Mouse (Mus musculus): ENCODE results near the gene Hyal3. TPM values are rescaled to one million over a fixed set of nuclear protein-coding genes. Genes with fewer than 3 reads are reported as not detected.
A peak's percentile ranks its signal among the peaks of the same experiment; 100 is the strongest.

Hyal3 gene
- polyA plus RNA-seq, 2 experiments: 1.2 to 1.4 TPM

GRCm38 (mm10) chr9:107542721-107543120 is 37.9 kb upstream of the Hyal3 start:
- Histone ChIP-seq H3K4me1 (ENCODE audit: control insufficient read depth, insufficient read depth, low read length) (peaks cover 28% of the 10 kb centered on the region), H3K4me2 (replicated peaks; ENCODE audit: low read depth, low read length, severe bottlenecking) (peak overlapping the region; percentile 93), H3K27me3 (ENCODE audit: control insufficient read depth, insufficient read depth, low read length) (no peaks in the 10 kb centered on the region), H3K27ac (replicated peaks; ENCODE audit: low read depth, low read length) (no peak overlapping the region), H3K9me3 (ENCODE audit: control insufficient read depth, low read length) (no peaks in the 10 kb centered on the region), H3K9ac (ENCODE audit: low read depth, low read length, severe bottlenecking) (peak overlapping the region; percentile 52), H3K4me3 (replicated peaks; ENCODE audit: low read length) (peak overlapping the region; percentile 72), H3K36me3 (ENCODE audit: control insufficient read depth, insufficient read depth, low read length) (peaks cover 40% of the 10 kb centered on the region)
- 41% methylated on average over 8 of the region's 8 CpGs for WGBS
- no peak for ATAC-seq (ENCODE audit: low FRiP score, low read depth)
- no peak for DNase-seq (ENCODE audit: low spot score)
- no peak for TF ChIP-seq POLR2A (IDR thresholded peaks at IDR 0.05; ENCODE audit: borderline replicate concordance, extremely low read depth, insufficient read depth, insufficient read length)

DNA sequence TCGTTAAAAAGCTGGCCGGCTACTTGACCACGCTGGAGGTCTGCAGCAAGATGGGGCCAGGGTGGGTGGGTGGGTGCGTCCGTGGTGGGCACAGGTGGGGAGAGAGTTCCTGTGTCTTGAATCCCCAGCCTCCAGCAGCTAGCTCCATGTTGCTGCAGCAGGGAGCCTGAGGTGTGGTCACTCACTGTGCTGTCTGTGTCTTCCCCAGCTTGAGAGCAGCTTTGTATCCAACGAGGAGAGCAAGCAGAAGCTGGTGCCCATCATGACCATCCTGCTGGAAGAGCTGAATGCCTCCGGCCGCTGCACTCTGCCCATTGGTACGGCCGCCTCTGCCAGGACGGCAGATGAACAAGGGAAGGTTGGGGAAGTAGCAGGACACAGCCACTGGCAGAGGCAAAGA is 37.3 kb upstream of the Hyal3 start:
- H3K4me1 ChIP-seq (ENCODE audit: control insufficient read depth, insufficient read depth, low read length): peaks cover 28% of the 10 kb centered on the region
- no peaks in the 10 kb centered on the region for H3K27me3 ChIP-seq (ENCODE audit: control insufficient read depth, insufficient read depth, low read length)
- ATAC-seq (ENCODE audit: low FRiP score, low read depth) (no peak), DNase-seq (ENCODE audit: low spot score) (no peak)
- H3K9me3 ChIP-seq (ENCODE audit: control insufficient read depth, low read length): no peaks in the 10 kb centered on the region
- no peak overlapping the region for H3K27ac ChIP-seq (replicated peaks; ENCODE audit: low read depth, low read length)
- peak overlapping the region; percentile 93; the same call in 1 of the 2 replicates for H3K4me2 ChIP-seq (replicated peaks; ENCODE audit: low read depth, low read length, severe bottlenecking)
- no peak overlapping the region for H3K4me3 ChIP-seq (replicated peaks; ENCODE audit: low read length)
- no peak for TF ChIP-seq POLR2A (IDR thresholded peaks at IDR 0.05; ENCODE audit: borderline replicate concordance, extremely low read depth, insufficient read depth, insufficient read length)
- no peak overlapping the region for H3K9ac ChIP-seq (ENCODE audit: low read depth, low read length, severe bottlenecking)
- peaks cover 34% of the 10 kb centered on the region for H3K36me3 ChIP-seq (ENCODE audit: control insufficient read depth, insufficient read depth, low read length)
- whole genome bisulfite sequencing: 88% methylated on average over 11 of the region's 11 CpGs

GRCm38 (mm10) chr9:107544196-107544700 is 36.4 kb upstream of the Hyal3 start:
- peaks cover 28% of the 10 kb centered on the region for H3K4me1 ChIP-seq (ENCODE audit: control insufficient read depth, insufficient read depth, low read length)
- DNase-seq (ENCODE audit: low spot score) (no peak), ATAC-seq (ENCODE audit: low FRiP score, low read depth) (no peak)
- peaks cover 25% of the 10 kb centered on the region for H3K36me3 ChIP-seq (ENCODE audit: control insufficient read depth, insufficient read depth, low read length)
- H3K27ac ChIP-seq (replicated peaks; ENCODE audit: low read depth, low read length): no peak overlapping the region
- H3K9ac ChIP-seq (ENCODE audit: low read depth, low read length, severe bottlenecking): no peak overlapping the region
- no peaks in the 10 kb centered on the region for H3K9me3 ChIP-seq (ENCODE audit: control insufficient read depth, low read length)
- H3K27me3 ChIP-seq (ENCODE audit: control insufficient read depth, insufficient read depth, low read length): no peaks in the 10 kb centered on the region
- no peak overlapping the region for H3K4me2 ChIP-seq (replicated peaks; ENCODE audit: low read depth, low read length, severe bottlenecking)
- WGBS: 93% methylated on average over 17 of the region's 17 CpGs
- no peak overlapping the region for H3K4me3 ChIP-seq (replicated peaks; ENCODE audit: low read length)
- TF ChIP-seq POLR2A (IDR thresholded peaks at IDR 0.05; ENCODE audit: borderline replicate concordance, extremely low read depth, insufficient read depth, insufficient read length): no peak

DNA sequence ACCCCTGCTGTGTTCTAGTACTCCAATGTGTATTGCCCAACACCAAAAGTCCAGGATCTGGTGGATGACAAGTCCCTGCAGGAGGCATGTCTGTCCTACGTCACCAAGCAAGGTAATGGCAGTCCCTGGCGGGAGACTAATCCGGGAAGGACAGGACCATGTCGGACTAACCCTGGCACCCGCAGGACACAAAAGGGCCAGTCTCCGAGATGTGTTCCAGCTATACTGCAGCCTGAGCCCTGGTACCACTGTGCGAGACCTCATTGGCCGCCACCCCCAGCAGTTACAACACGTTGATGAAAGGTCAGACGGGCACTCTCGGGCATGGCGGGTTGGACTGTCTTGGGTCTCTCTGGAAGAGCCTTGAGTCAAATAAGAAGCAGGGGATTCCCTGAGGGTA is 35.9 kb upstream of the Hyal3 start:
- Histone ChIP-seq H3K27me3 (ENCODE audit: control insufficient read depth, insufficient read depth, low read length) (no peaks in the 10 kb centered on the region), H3K36me3 (ENCODE audit: control insufficient read depth, insufficient read depth, low read length) (peaks cover 20% of the 10 kb centered on the region), H3K4me2 (replicated peaks; ENCODE audit: low read depth, low read length, severe bottlenecking) (no peak overlapping the region), H3K9ac (ENCODE audit: low read depth, low read length, severe bottlenecking) (no peak overlapping the region), H3K9me3 (ENCODE audit: control insufficient read depth, low read length) (no peaks in the 10 kb centered on the region), H3K4me3 (replicated peaks; ENCODE audit: low read length) (no peak overlapping the region), H3K4me1 (ENCODE audit: control insufficient read depth, insufficient read depth, low read length) (peaks cover 28% of the 10 kb centered on the region), H3K27ac (replicated peaks; ENCODE audit: low read depth, low read length) (no peak overlapping the region)
- no peak for TF ChIP-seq POLR2A (IDR thresholded peaks at IDR 0.05; ENCODE audit: borderline replicate concordance, extremely low read depth, insufficient read depth, insufficient read length)
- ATAC-seq (ENCODE audit: low FRiP score, low read depth) (no peak), DNase-seq (ENCODE audit: low spot score) (no peak)
- 92% methylated on average over 12 of the region's 12 CpGs for WGBS

DNA sequence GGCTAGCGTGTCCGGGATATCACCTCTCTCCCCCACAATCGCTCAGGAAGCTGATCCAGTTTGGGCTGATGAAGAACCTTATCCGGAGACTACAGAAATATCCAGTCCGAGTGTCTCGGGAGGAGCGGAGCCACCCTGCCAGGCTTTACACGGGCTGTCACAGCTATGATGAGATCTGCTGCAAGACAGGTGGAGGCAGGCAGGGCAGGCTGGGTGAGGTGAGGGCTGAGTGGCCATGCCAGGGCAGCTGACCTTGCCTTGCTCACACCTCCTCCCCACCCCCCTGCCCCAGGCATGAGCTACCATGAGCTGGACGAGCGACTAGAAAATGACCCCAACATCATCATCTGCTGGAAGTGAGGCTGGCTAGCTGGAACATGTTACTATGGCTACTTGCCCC is 35.4 kb upstream of the Hyal3 start:
- peaks cover 28% of the 10 kb centered on the region for H3K4me1 ChIP-seq (ENCODE audit: control insufficient read depth, insufficient read depth, low read length)
- TF ChIP-seq POLR2A (IDR thresholded peaks at IDR 0.05; ENCODE audit: borderline replicate concordance, extremely low read depth, insufficient read depth, insufficient read length): no peak
- ATAC-seq (ENCODE audit: low FRiP score, low read depth): no peak
- no peak overlapping the region for H3K27ac ChIP-seq (replicated peaks; ENCODE audit: low read depth, low read length)
- H3K4me3 ChIP-seq (replicated peaks; ENCODE audit: low read length): no peak overlapping the region
- no peak overlapping the region for H3K4me2 ChIP-seq (replicated peaks; ENCODE audit: low read depth, low read length, severe bottlenecking)
- no peak for DNase-seq (ENCODE audit: low spot score)
- WGBS: 80% methylated on average over 10 of the region's 10 CpGs
- H3K9me3 ChIP-seq (ENCODE audit: control insufficient read depth, low read length): no peaks in the 10 kb centered on the region
- H3K27me3 ChIP-seq (ENCODE audit: control insufficient read depth, insufficient read depth, low read length): no peaks in the 10 kb centered on the region
- H3K9ac ChIP-seq (ENCODE audit: low read depth, low read length, severe bottlenecking): no peak overlapping the region; the same call in 1 of the 2 replicates
- H3K36me3 ChIP-seq (ENCODE audit: control insufficient read depth, insufficient read depth, low read length): peaks cover 16% of the 10 kb centered on the region

DNA sequence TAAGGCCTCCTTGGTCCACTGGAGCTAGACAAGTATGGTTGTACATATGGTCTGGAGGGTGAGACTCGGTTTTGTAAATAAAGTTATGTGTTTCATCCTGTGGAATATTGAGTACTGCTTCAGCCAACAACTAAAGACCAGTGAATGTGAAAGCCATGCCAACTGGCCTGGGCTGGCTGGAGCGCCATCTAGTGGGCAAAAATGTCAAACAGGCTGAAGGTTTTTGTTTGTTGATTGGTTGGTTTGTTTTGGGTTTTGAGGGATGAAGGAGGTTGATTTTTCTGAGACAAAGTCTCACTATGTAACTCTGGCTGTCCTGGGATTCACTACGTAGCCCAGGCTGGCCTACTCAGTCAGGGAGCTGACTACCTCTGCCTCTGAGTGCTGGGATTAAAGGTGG is 35.0 kb upstream of the Hyal3 start:
- no peak overlapping the region; the same call in 1 of the 2 replicates for H3K9ac ChIP-seq (ENCODE audit: low read depth, low read length, severe bottlenecking)

More for the DNA sequence above, 35.0 kb upstream of the Hyal3 start:
- WGBS: 19% methylated on average over 3 of the region's 3 CpGs
- H3K4me3 ChIP-seq (replicated peaks; ENCODE audit: low read length): no peak overlapping the region
- H3K4me2 ChIP-seq (replicated peaks; ENCODE audit: low read depth, low read length, severe bottlenecking): no peak overlapping the region
- peaks cover 29% of the 10 kb centered on the region for H3K4me1 ChIP-seq (ENCODE audit: control insufficient read depth, insufficient read depth, low read length)
- H3K36me3 ChIP-seq (ENCODE audit: control insufficient read depth, insufficient read depth, low read length): peaks cover 16% of the 10 kb centered on the region
- no peak for TF ChIP-seq POLR2A (IDR thresholded peaks at IDR 0.05; ENCODE audit: borderline replicate concordance, extremely low read depth, insufficient read depth, insufficient read length)
- ATAC-seq (ENCODE audit: low FRiP score, low read depth) (no peak), DNase-seq (ENCODE audit: low spot score) (peak; percentile 65)
- H3K27me3 ChIP-seq (ENCODE audit: control insufficient read depth, insufficient read depth, low read length): no peaks in the 10 kb centered on the region
- H3K9me3 ChIP-seq (ENCODE audit: control insufficient read depth, low read length): no peaks in the 10 kb centered on the region
- no peak overlapping the region for H3K27ac ChIP-seq (replicated peaks; ENCODE audit: low read depth, low read length)

All from limb, embryonic 14.5 days (tissue).